Mouse (Mus musculus): Measurements from ENCODE around the gene Pde1c.

Pde1c gene

DNA sequence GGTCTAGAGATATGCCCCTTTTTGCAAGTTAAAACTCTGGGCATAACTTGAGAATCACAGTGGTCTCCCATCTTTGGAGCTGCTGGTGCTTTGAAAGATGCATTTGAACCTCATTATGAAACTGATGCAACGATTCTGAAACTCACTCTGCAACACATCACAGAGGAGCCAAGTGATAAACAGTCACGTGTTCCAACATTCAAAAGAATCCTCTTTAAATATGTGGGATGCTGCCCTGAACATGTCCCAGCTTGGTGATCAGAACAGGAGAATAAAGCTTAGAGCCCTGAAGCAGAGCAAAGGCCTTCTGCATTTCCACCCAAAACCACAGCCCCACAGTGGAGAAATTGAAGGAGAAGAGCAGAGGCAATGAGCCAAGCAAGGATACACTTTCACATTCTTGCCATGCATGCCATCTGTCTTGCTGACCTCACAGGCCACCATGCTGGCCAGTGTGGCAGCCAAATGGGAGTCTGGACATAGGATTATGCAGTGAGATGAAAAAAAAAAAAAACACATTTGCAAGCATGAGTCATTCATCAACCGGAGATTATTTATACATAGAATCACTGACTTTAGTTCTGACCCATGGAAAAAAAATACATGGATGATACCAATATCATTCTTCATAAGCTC, 233.0 kb downstream of the Pde1c start:
- peak; percentile 89 for ATAC-seq (ENCODE audit: insufficient number of reproducible peaks, low FRiP score, low TSS enrichment)

DNA sequence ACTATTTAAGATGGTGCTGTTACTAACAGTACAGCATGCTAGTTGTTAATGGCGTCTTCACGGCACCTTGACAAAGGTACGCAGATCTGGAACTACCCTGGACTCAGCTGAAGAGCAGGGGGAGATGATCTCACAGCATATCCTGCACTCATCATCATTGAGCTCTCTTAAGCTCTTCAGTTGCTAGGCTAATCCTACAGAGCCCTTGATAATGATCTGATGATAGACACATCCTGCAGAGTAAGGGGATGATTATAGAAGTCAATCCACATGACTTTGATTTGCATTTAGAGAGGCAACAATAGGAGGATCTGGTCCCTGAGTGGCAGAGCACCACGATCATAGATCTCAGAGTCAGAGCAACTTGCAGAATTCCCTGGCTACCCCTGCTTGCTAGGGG, 236.8 kb downstream of the Pde1c start:
- no peak for ATAC-seq (ENCODE audit: insufficient number of reproducible peaks, low FRiP score, low TSS enrichment)

- ATAC-seq (ENCODE audit: insufficient number of reproducible peaks, low FRiP score, low TSS enrichment): no peak
Measured at GRCm38 (mm10) chr6:56331432-56331831, 237.5 kb downstream of the Pde1c start.

GRCm38 (mm10) chr6:56328103-56328502, 240.8 kb downstream of the Pde1c start:
- ATAC-seq (ENCODE audit: insufficient number of reproducible peaks, low FRiP score, low TSS enrichment): no peak

GRCm38 (mm10) chr6:56322799-56323198, 246.1 kb downstream of the Pde1c start:
- 0 out of 2 replicates have a peak, but pooled peaks have one; percentile 15 for ATAC-seq (ENCODE audit: insufficient number of reproducible peaks, low FRiP score, low TSS enrichment)

DNA sequence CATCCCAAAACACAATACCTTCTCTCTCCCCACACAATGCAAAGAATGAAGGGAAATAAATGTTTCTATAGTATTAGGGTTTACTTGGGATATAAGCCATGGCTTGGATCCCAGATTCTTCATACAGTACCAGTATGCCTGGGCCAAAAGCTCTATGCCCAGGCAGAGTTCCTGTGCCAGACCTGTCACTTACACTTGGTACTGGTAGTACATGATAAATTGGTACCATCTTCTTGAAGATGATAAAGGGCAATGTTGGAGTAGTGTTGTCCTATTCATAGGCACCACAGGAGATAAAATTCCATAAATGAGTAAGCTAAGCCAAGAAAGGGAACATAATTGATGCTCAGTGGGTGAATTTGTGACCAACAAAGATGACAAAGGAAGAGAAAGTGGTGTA, 258.6 kb downstream of the Pde1c start:
- no peak for ATAC-seq (ENCODE audit: insufficient number of reproducible peaks, low FRiP score, low TSS enrichment)

GRCm38 (mm10) chr6:56306066-56306465, 262.8 kb downstream of the Pde1c start:
- no peak for ATAC-seq (ENCODE audit: insufficient number of reproducible peaks, low FRiP score, low TSS enrichment)

DNA sequence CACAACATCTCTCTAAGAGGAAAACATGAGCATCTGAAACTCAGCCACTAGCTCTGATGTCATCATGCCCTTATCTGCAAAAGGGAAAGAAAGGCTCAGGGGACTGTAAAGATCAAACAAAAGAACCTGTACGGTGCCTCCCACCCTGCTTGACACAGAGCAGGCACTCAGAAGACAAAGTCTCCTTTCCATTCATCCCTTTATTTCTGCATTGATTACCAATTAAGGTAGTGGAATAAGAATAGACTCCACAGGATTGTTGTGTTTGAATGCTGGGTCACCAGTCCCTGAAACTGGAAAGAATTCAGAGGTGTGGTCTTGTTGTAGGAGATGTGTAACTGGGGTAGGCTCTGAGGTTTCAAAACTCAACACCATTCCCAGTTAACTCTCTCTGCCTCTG, 276.7 kb downstream of the Pde1c start:
- ATAC-seq (ENCODE audit: insufficient number of reproducible peaks, low FRiP score, low TSS enrichment): no peak

- ATAC-seq (ENCODE audit: insufficient number of reproducible peaks, low FRiP score, low TSS enrichment): peak; percentile 49; the same call in 1 of the 2 replicates
Measured at GRCm38 (mm10) chr6:56289307-56289706, 279.6 kb downstream of the Pde1c start.

DNA sequence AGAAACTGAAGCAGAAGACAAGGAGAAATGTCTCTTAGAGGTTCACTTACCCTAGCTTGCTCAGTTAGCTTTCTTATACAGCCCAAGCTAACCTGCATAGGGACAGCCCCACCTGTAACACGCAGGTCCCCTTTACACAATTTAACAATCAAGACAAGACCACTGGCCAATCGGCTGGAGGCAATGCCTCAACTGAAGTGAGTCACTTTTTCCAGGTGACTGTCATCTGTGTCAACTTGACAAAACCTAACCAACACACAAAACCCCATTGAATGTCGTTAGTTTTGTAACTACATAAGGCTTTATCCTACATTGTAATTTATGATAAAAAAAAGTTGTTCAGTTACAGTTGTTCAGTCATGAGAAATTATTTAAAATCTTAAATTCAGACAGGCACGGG, 284.1 kb downstream of the Pde1c start:
- ATAC-seq (ENCODE audit: insufficient number of reproducible peaks, low FRiP score, low TSS enrichment): no peak

- ATAC-seq (ENCODE audit: insufficient number of reproducible peaks, low FRiP score, low TSS enrichment): no peak
Measured at GRCm38 (mm10) chr6:56275461-56275860, 293.4 kb downstream of the Pde1c start.

GRCm38 (mm10) chr6:56271741-56272140, 297.2 kb downstream of the Pde1c start:
- ATAC-seq (ENCODE audit: insufficient number of reproducible peaks, low FRiP score, low TSS enrichment): no peak

DNA sequence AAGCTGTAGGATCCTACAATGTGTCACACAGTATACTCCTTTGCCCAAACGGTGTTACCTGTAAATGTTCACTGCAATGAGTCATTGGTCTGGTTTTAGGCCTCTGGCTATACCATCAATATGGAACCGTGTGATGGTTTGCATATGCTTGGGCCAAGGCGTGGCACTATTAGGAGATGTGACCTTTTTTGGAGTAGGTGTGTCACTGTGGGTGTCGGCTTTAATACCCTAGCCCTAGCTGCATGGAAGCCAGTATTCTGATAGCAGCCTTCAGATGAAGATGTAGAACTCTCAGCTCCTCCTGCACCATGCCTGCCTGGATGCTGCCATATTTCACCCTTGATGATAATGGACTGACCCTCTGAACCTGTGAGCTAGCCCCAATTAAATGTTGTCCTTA, 304.4 kb downstream of the Pde1c start:
- ATAC-seq (ENCODE audit: insufficient number of reproducible peaks, low FRiP score, low TSS enrichment): no peak

DNA sequence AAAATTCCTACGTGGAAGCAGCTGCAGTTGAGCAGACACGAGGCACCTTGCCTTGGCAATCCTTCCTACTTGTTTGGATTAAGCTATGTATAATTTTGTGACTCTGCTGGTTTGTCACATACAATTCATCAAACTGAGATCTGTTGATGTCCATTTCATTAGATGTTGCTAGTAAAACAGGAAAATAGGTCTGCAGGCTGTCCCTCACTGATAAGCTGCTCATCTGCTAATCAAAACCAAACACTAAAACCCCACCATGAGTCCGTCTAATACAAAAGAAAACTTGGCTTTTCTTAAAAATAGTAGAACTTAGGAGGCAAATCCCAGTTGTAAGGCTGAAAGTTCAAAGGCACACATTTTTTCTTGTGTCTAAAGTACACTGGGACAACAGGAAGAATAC, 308.8 kb downstream of the Pde1c start:
- ATAC-seq (ENCODE audit: insufficient number of reproducible peaks, low FRiP score, low TSS enrichment): no peak

- ATAC-seq (ENCODE audit: insufficient number of reproducible peaks, low FRiP score, low TSS enrichment): no peak
Measured at GRCm38 (mm10) chr6:56257555-56258297, 311.2 kb downstream of the Pde1c start.

DNA sequence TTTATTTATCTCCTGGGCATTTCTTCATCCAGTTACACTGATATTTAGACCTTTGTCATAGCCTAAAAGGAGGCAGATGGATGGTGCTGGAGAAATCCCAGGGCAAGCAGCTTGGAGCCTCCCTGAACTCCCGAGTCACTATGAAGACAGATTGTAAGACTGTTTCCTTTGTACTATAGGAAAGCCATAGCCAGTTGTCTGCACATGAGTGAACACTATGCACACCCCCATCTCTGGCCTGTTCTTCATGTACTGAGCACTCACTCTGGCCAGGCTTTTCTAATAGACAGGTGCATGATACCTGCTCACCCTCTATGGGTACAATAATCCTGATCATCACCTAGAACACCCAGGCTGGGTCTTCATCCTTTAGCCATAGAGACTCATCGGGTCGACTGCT, 318.8 kb downstream of the Pde1c start:
- peak; percentile 97 for ATAC-seq (ENCODE audit: insufficient number of reproducible peaks, low FRiP score, low TSS enrichment)

- peak; percentile 82 for ATAC-seq (ENCODE audit: insufficient number of reproducible peaks, low FRiP score, low TSS enrichment)
Measured at GRCm38 (mm10) chr6:56191426-56192140, 377.3 kb downstream of the Pde1c start.

GRCm38 (mm10) chr6:56176485-56176884, 392.4 kb downstream of the Pde1c start:
- ATAC-seq (ENCODE audit: insufficient number of reproducible peaks, low FRiP score, low TSS enrichment): no peak

DNA sequence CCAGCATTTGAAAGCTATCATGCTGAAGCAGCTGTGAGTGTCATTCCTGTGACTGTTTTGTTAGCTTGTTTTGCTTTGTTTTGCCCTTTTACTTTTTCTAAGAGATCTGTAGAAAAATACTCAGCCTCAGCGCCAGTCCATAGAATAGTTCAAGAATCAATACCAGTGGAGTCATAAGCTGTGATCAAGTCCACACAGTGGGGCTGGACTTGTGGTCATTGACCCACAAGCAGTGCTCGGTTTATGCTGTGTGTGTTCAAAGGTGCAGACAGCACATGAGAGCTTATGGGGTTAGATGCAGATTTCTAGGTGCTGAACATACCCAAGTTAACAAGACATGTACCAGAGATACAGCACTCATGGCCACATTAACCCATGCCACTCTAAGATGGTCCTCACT, 396.7 kb downstream of the Pde1c start:
- no peak for ATAC-seq (ENCODE audit: insufficient number of reproducible peaks, low FRiP score, low TSS enrichment)

- ATAC-seq (ENCODE audit: insufficient number of reproducible peaks, low FRiP score, low TSS enrichment): peak; percentile 83
Measured at GRCm38 (mm10) chr6:56168736-56169135, 400.2 kb downstream of the Pde1c start.

- no peak for ATAC-seq (ENCODE audit: insufficient number of reproducible peaks, low FRiP score, low TSS enrichment)
Measured at GRCm38 (mm10) chr6:56158217-56158616, 410.7 kb downstream of the Pde1c start.
